Mouse (Mus musculus) macrophage (primary cell): ENCODE measurements around the gene Adgb. TPM values are rescaled to one million over a fixed set of nuclear protein-coding genes. Genes with fewer than 3 reads are reported as not detected.
"Not testable (repeated sequence)": the region's sequence is repeated elsewhere in the genome, so short reads cannot be mapped to it uniquely, and the experiment has no call there.

Source experiments
- H3K27ac ChIP-seq: fragments of 350-480 bp; formaldehyde crosslinking; 2 replicates; pipeline ENCODE4 v1.9.0; 2021
- H3K36me3 ChIP-seq: fragments of 350-480 bp; formaldehyde crosslinking; 2 replicates; pipeline ENCODE4 v1.9.0; 2021; ENCODE audit errors: inconsistent target
- H3K4me3 ChIP-seq: fragments of 350-480 bp; formaldehyde crosslinking; 2 replicates; pipeline ENCODE4 v1.9.0; 2021; ENCODE audit errors: inconsistent target
- H3K79me2 ChIP-seq: fragments of 350-480 bp; formaldehyde crosslinking; 2 replicates; pipeline ENCODE4 v1.9.0; 2021; ENCODE audit errors: inconsistent target
- WGBS: methylation state at CpG from one replicate; pipeline ENCODE4 v1.1.7; 2026; ENCODE audit warnings: inconsistent platforms; ENCODE audit not compliant: missing documents; 5-methylcytosine and 5-hydroxymethylcytosine counted together
- polyA plus RNA-seq: library from polyadenylated mRNA; stranded (reverse); fragments of 250-400 nt; gene quantifications from 3 replicates; pipeline ENCODE4 v1.2.4, GENCODE M21; 2018; ENCODE audit warnings: inconsistent platforms
- total RNA-seq, 78 experiments: library from RNA; depleted of rRNA; stranded (reverse); fragments of 250-400 nt; gene quantifications; 1 replicate in 9 of 78; 2 replicates in 24 of 78; 3 replicates in 43 of 78; 4 replicates in 2 of 78; pipeline ENCODE4 v1.2.4; 2018; ENCODE audit warnings: inconsistent platforms in 56 of 78

Adgb gene
- 10 to 100 TPM in 15 of 26 experiments, 1 to 10 TPM in 11; 1.7 to 48.7 (median 12.3) TPM for total RNA-seq (2018; cell fraction: chromatin; rRNA removed)
- 1 to 10 TPM in 13 of 26 experiments, under 1 TPM in 13; 0.12 to 3.1 (median 0.92) TPM for total RNA-seq (2018; cell fraction: cytosol; rRNA removed)
- total RNA-seq (2018; cell fraction: nucleus; rRNA removed): 10 to 100 TPM in 13 of 26 experiments, 1 to 10 TPM in 13; 1.3 to 26.0 (median 9.2) TPM
- 0.26 to 1.7 TPM (median 0.28 TPM) in 3 replicates for polyA plus RNA-seq

- Histone ChIP-seq H3K27ac (0 out of 2 replicates have a peak within 1 kb of the TSS, but pooled peaks have one; percentile 27), H3K79me2 (no peaks in the 10 kb centered on the region), H3K36me3 (no peaks in the 10 kb centered on the region), H3K4me3 (peak within 1 kb of the TSS; percentile 11; the same call in 1 of the 2 replicates)
- WGBS: 26% methylated on average over 22 of the region's 22 CpGs
Measured at GRCm38 (mm10) chr10:10471961-10472610, at the start of gene Adgb. Gene Adgb (minus strand): TSS chr10:10472326.

GRCm38 (mm10) chr10:10480139-10480538, 8.0 kb upstream of the Adgb start:
- no peaks in the 10 kb centered on the region for H3K79me2 ChIP-seq
- 80% methylated on average over 1 of the region's 1 CpGs for WGBS

GRCm38 (mm10) chr10:10477429-10477828, 5.3 kb upstream of the Adgb start:
- H3K79me2 ChIP-seq, H3K27ac ChIP-seq, H3K4me3 ChIP-seq, H3K36me3 ChIP-seq: not testable (repeated sequence)
- 87% methylated on average over 10 of the region's 10 CpGs for WGBS

More at GRCm38 (mm10) chr10:10480139-10480538, 8.0 kb upstream of the Adgb start:
- Histone ChIP-seq H3K36me3 (no peaks in the 10 kb centered on the region), H3K27ac (no peak overlapping the region), H3K4me3 (no peak overlapping the region)

- no peaks in the 10 kb centered on the region for H3K79me2 ChIP-seq
- 80% methylated on average over 5 of the region's 5 CpGs for WGBS
- no peak overlapping the region for H3K27ac ChIP-seq
- H3K4me3 ChIP-seq: no peak overlapping the region
- no peaks in the 10 kb centered on the region for H3K36me3 ChIP-seq
Measured at GRCm38 (mm10) chr10:10476956-10477355, 4.8 kb upstream of the Adgb start.

GRCm38 (mm10) chr10:10476549-10476948, 4.4 kb upstream of the Adgb start:
- 5% methylated on average over 2 of the region's 2 CpGs for WGBS
- Histone ChIP-seq H3K27ac (no peak overlapping the region), H3K4me3 (no peak overlapping the region), H3K36me3 (no peaks in the 10 kb centered on the region), H3K79me2 (no peaks in the 10 kb centered on the region)

- H3K36me3 ChIP-seq: no peaks in the 10 kb centered on the region
- H3K4me3 ChIP-seq: no peak overlapping the region; the same call in 1 of the 2 replicates
- WGBS: 2% methylated on average over 6 of the region's 6 CpGs
- no peaks in the 10 kb centered on the region for H3K79me2 ChIP-seq
- peak overlapping the region; percentile 85 for H3K27ac ChIP-seq
Measured at GRCm38 (mm10) chr10:10468699-10469547, 3.2 kb downstream of the Adgb start.

- no peaks in the 10 kb centered on the region for H3K36me3 ChIP-seq
- 40% methylated on average over 2 of the region's 2 CpGs for WGBS
- H3K27ac ChIP-seq: no peak overlapping the region
- H3K4me3 ChIP-seq: no peak overlapping the region
- no peaks in the 10 kb centered on the region for H3K79me2 ChIP-seq
Measured at GRCm38 (mm10) chr10:10460113-10460512, 12.0 kb downstream of the Adgb start.

GRCm38 (mm10) chr10:10456991-10457390, 15.1 kb downstream of the Adgb start:
- H3K79me2 ChIP-seq: no peaks in the 10 kb centered on the region
- 0% methylated on average over 5 of the region's 5 CpGs for WGBS
- H3K36me3 ChIP-seq: no peaks in the 10 kb centered on the region
- H3K4me3 ChIP-seq: peak overlapping the region; percentile 6; the same call in 1 of the 2 replicates
- peak overlapping the region; percentile 90 for H3K27ac ChIP-seq

- Histone ChIP-seq H3K4me3 (no peak overlapping the region), H3K79me2 (no peaks in the 10 kb centered on the region), H3K36me3 (no peaks in the 10 kb centered on the region), H3K27ac (peak overlapping the region; percentile 25)
- 14% methylated on average over 3 of the region's 3 CpGs for WGBS
Measured at GRCm38 (mm10) chr10:10449067-10449466, 23.1 kb downstream of the Adgb start.

GRCm38 (mm10) chr10:10444841-10445466, 27.2 kb downstream of the Adgb start:
- Histone ChIP-seq H3K4me3 (no peak overlapping the region), H3K27ac (no peak overlapping the region), H3K79me2 (no peaks in the 10 kb centered on the region), H3K36me3 (no peaks in the 10 kb centered on the region)
- 97% methylated on average over 3 of the region's 3 CpGs for WGBS

- H3K36me3 ChIP-seq: no peaks in the 10 kb centered on the region
- no peaks in the 10 kb centered on the region for H3K79me2 ChIP-seq
- H3K27ac ChIP-seq: no peak overlapping the region
- H3K4me3 ChIP-seq: no peak overlapping the region
Measured at GRCm38 (mm10) chr10:10443558-10443957, 28.6 kb downstream of the Adgb start.

- H3K36me3 ChIP-seq: no peaks in the 10 kb centered on the region
- 92% methylated on average over 1 of the region's 1 CpGs for WGBS
- H3K27ac ChIP-seq: no peak overlapping the region
- no peaks in the 10 kb centered on the region for H3K79me2 ChIP-seq
- H3K4me3 ChIP-seq: no peak overlapping the region
Measured at GRCm38 (mm10) chr10:10435014-10435413, 37.1 kb downstream of the Adgb start.

GRCm38 (mm10) chr10:10429635-10430034, 42.5 kb downstream of the Adgb start:
- no peak overlapping the region for H3K4me3 ChIP-seq
- WGBS: 29% methylated on average over 5 of the region's 5 CpGs
- H3K27ac ChIP-seq: peak overlapping the region; percentile 87
- no peaks in the 10 kb centered on the region for H3K36me3 ChIP-seq
- no peaks in the 10 kb centered on the region for H3K79me2 ChIP-seq

GRCm38 (mm10) chr10:10429032-10429431, 43.1 kb downstream of the Adgb start:
- WGBS: 14% methylated on average over 7 of the region's 7 CpGs
- Histone ChIP-seq H3K79me2 (no peaks in the 10 kb centered on the region), H3K27ac (peak overlapping the region; percentile 87), H3K36me3 (no peaks in the 10 kb centered on the region), H3K4me3 (no peak overlapping the region)
